Mouse (Mus musculus) kidney, embryonic 14.5 days (tissue): ENCODE results near the gene Gm36028. TPM values are rescaled to one million over a fixed set of nuclear protein-coding genes. Genes with fewer than 3 reads are reported as not detected.

Source experiments
- polyA plus RNA-seq: library from polyadenylated mRNA; unstranded; fragments of >200 nt; fragmentation: Nextera tagmentation; extraction: Ambion mirVana; gene quantifications from 2 replicates; pipeline ENCODE4 v1.2.1, GENCODE M21; 2014

Gene Gm36028
- polyA plus RNA-seq, 1 experiment from 2014 or later: 0.26 TPM

Other genes with a start within 250 kb of the Gm36028 start
- gene Ndufb4, start 206.7 kb downstream of the Gm36028 start, polyA plus RNA-seq: 58.1 and 71.9 TPM in 2 replicates
- 522 and 589 TPM in 2 replicates for gene Fstl1, start 84.3 kb downstream of the Gm36028 start, polyA plus RNA-seq
- 51.5 and 78.1 TPM in 2 replicates for gene Lrrc58, start 7.2 kb upstream of the Gm36028 start, polyA plus RNA-seq
- 0.57 and 1.1 TPM in 2 replicates for gene Gpr156, start 55.4 kb upstream of the Gm36028 start, polyA plus RNA-seq
- 82.6 and 86.2 TPM in 2 replicates for gene Gsk3b, start 227.9 kb upstream of the Gm36028 start, polyA plus RNA-seq